Mouse (Mus musculus) limb, embryonic 10.5 days (tissue): ENCODE data around the gene Dnajb7. TPM values are rescaled to one million over a fixed set of nuclear protein-coding genes. Genes with fewer than 3 reads are reported as not detected.
A peak's percentile ranks its signal among the peaks of the same experiment; 100 is the strongest.
"Not testable (repeated sequence)": the region's sequence is repeated elsewhere in the genome, so short reads cannot be mapped to it uniquely, and the experiment has no call there.

ENCODE experiments used
- DNase-seq: peaks from one replicate; pipeline ENCODE4 v3.0.0-alpha.2; 2017; ENCODE audit warnings: low spot score
- H3K27ac ChIP-seq: fragments of 300-500 bp; sonication (generic); 2 replicates; pipeline ENCODE4 v1.5.1; 2016; ENCODE audit warnings: mild to moderate bottlenecking
- H3K27me3 ChIP-seq: fragments of 300-500 bp; sonication (generic); 2 replicates; pipeline ENCODE4 v1.6.1; 2016; ENCODE audit warnings: low read depth, mild to moderate bottlenecking; ENCODE audit not compliant: poor library complexity, severe bottlenecking
- H3K36me3 ChIP-seq: fragments of 300-500 bp; sonication (generic); 2 replicates; pipeline ENCODE4 v1.6.1; 2016; ENCODE audit warnings: mild to moderate bottlenecking, moderate library complexity
- H3K4me1 ChIP-seq: fragments of 300-500 bp; sonication (generic); 2 replicates; pipeline ENCODE4 v1.6.1; 2016
- H3K4me3 ChIP-seq: fragments of 300-500 bp; sonication (generic); 2 replicates; pipeline ENCODE4 v1.5.1; 2016; ENCODE audit warnings: mild to moderate bottlenecking, moderate library complexity
- H3K9me3 ChIP-seq: fragments of 300-500 bp; sonication (generic); replicated peaks from 2 replicates; pipeline ENCODE4 v1.6.1; 2016; ENCODE audit warnings: mild to moderate bottlenecking
- WGBS: fragments of 180-500 bp; shearing (Covaris S2); methylation state at CpG from one replicate; pipeline ENCODE4 v1.1.7; 2016; 5-methylcytosine and 5-hydroxymethylcytosine counted together
- polyA plus RNA-seq: library from polyadenylated mRNA; unstranded; fragments of >200 nt; fragmentation: Nextera tagmentation; extraction: Ambion mirVana; gene quantifications from 2 replicates; pipeline ENCODE4 v1.2.1, GENCODE M21; 2016

The Dnajb7 gene
- 3.0 and 4.0 TPM in 2 replicates for polyA plus RNA-seq

DNA sequence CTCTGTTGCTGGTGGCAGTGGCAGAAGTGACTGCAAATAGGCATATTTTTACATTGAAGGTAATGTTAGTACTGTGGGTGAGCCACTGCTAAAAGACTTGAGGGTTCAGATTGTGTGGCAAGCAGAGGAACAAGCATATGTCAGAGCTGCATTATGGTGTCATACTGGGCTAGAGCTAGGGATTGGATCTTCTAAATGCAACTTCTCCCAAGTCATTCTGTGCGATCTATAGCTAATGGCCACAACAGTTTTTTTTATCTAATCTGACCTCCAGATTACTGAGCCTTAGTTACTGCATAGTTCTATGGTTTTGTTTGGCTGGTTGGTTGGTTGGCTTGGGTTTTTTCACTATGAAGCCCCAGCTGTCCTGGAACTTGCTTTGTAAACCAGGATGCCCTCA lies at the start of gene Dnajb7:
TSS of gene Dnajb7 (minus strand) at position 101 of the 400 bp plus-strand sequence.
- Histone ChIP-seq H3K9me3 (no peaks in the 10 kb centered on the region), H3K27me3 (no peaks in the 10 kb centered on the region), H3K4me1 (no peaks in the 10 kb centered on the region), H3K4me3 (no peak within 1 kb of the TSS), H3K27ac (no peak within 1 kb of the TSS), H3K36me3 (0 out of 2 replicates have a peak, but pooled peaks cover 3% of the 10 kb centered on the region)
- DNase-seq: no peak
- WGBS: 91% methylated on average over 1 of the region's 1 CpGs

DNA sequence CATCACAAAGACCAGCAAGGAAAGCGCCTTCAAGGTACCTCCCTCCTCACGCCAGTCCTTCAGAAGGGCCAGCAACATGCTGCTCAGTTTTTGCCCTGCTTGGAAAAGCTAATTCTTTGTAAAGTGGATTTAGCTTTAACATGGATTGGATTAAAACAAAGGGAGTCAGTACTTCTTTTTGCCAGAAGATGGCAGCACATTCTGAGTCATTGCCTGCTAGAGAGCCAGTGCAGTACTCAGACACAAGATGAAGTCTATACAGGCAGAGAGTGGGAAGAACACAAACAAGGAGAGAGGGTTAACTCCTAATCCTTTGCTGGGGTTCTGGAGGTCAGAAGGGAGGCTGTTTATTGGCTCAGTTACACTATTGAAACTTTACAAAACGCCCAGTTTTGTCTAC lies 40.4 kb upstream of the Dnajb7 start:
- H3K36me3 ChIP-seq: peaks cover 69% of the 10 kb centered on the region
- WGBS: 67% methylated on average over 3 of the region's 3 CpGs

DNA sequence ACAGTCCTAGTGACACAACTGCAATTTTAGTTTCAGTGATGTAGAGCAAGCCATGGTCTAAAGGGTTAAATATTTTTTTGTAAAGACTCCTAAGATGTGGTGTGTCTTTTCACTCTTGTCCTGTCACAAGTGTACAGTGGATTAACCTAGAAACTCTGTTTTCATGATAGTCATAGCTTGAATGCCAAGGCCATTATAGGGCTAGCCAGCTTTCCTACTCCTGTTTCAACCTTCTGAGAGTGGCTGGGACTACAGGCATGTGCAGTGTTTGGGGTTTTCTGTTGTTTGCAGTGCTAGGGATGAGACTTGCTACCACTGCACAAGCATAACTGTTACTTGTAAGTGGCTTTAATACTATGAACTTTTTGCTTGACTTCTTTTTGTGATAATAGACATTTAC lies 31.1 kb upstream of the Dnajb7 start:
- Histone ChIP-seq H3K27ac (no peak overlapping the region), H3K4me1 (no peaks in the 10 kb centered on the region), H3K36me3 (peaks cover 49% of the 10 kb centered on the region), H3K4me3 (no peak overlapping the region), H3K27me3 (no peaks in the 10 kb centered on the region), H3K9me3 (no peaks in the 10 kb centered on the region)
- no peak for DNase-seq

More for the DNA sequence above, 40.4 kb upstream of the Dnajb7 start:
- Histone ChIP-seq H3K9me3 (no peaks in the 10 kb centered on the region), H3K4me3 (no peak overlapping the region), H3K27me3 (no peaks in the 10 kb centered on the region), H3K27ac (no peak overlapping the region), H3K4me1 (no peaks in the 10 kb centered on the region)
- DNase-seq: peak; percentile 42

DNA sequence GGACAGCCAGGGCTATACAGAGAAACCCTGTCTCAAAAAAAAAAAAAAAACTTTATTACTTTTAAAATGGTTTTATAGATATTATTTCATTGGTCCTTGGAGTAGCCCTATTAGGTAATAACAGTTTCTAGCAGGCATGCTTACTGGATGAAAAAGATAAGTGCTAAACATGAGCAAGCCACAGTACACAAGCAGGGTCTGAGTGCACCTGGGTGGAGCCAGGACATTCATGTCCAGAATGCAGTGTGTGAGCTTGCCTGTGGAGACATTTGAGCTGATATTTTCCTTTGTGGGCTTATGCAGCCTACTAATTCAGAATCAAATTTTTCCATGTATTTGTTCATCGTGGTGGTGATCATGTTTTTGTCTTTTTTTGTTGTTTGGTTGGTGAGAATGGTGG lies 30.2 kb upstream of the Dnajb7 start:
- H3K4me3 ChIP-seq: no peak overlapping the region
- H3K27ac ChIP-seq: no peak overlapping the region
- H3K27me3 ChIP-seq: no peaks in the 10 kb centered on the region
- H3K4me1 ChIP-seq: no peaks in the 10 kb centered on the region
- 94% methylated on average over 1 of the region's 1 CpGs for WGBS
- peaks cover 44% of the 10 kb centered on the region for H3K36me3 ChIP-seq
- DNase-seq: no peak
- H3K9me3 ChIP-seq: no peaks in the 10 kb centered on the region

DNA sequence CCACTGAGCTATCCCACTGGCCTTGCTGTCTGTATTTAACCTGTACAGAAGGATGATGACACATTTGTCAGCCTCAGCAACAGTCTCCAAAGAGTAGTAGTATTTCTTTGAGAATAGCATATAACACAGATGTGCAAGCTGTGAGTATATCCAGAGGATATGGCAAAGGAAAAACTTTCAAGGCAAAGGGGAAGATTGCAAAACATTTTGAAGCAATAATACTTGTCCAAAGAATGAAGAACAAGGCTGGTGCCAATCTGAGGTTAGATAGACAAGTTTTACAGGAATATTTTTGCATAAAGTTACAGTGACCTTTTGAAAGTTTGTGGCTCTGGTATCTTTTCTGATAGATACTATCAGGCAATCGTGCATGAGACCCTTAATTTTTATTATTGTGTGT lies 23.1 kb upstream of the Dnajb7 start:
- DNase-seq: no peak
- H3K27me3 ChIP-seq: no peaks in the 10 kb centered on the region
- H3K36me3 ChIP-seq: peaks cover 50% of the 10 kb centered on the region
- 92% methylated on average over 1 of the region's 1 CpGs for WGBS
- H3K27ac ChIP-seq: no peak overlapping the region
- H3K4me1 ChIP-seq: no peaks in the 10 kb centered on the region
- no peak overlapping the region for H3K4me3 ChIP-seq
- no peaks in the 10 kb centered on the region for H3K9me3 ChIP-seq

DNA sequence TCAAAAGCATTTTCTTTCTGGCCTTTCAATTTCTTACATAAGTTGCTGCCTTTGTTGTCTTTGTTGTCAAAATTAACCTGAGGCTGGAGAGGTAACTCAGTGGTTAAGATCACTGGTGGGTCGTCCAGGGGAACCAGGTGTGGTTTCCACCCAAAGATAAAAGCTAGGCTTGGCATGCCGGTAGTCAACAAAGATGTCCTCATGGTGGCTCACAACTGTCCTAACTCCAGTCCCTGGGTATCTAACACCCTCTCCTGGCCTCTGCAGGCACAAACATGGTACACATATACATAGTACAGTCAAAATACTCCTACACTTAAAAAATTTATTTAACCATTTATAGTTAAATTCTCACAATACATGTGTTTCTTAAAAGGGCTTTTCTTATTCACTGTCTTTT lies 19.8 kb upstream of the Dnajb7 start:
- no peak for DNase-seq
- no peak overlapping the region for H3K4me3 ChIP-seq
- H3K27me3 ChIP-seq: no peaks in the 10 kb centered on the region
- no peak overlapping the region for H3K27ac ChIP-seq
- WGBS: 83% methylated on average over 2 of the region's 2 CpGs
- H3K36me3 ChIP-seq: peaks cover 45% of the 10 kb centered on the region
- no peaks in the 10 kb centered on the region for H3K9me3 ChIP-seq
- no peaks in the 10 kb centered on the region for H3K4me1 ChIP-seq

DNA sequence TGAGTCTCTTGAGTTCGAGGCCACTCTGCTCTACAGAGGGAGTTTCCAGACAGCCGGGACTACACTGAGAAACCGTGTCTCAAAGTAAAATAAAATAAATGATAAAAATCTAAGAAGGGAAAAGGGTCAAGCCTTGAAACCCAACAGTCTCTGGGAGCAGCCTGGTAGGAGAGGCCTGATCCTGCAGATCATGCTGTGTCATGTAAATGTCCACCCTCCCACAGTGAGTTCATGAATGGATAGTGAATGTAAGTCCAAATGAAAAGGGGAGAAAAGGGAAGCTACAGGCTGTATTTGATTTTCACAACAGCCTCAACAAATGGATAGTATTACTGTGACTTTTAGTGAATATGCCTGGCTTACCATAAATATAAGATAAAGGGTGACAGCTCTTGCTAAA lies 17.2 kb upstream of the Dnajb7 start:
- no peaks in the 10 kb centered on the region for H3K9me3 ChIP-seq
- H3K27ac ChIP-seq: no peak overlapping the region
- no peak overlapping the region for H3K4me3 ChIP-seq
- peaks cover 22% of the 10 kb centered on the region for H3K36me3 ChIP-seq
- no peak for DNase-seq
- 86% methylated on average over 3 of the region's 3 CpGs for WGBS
- H3K27me3 ChIP-seq: no peaks in the 10 kb centered on the region
- no peaks in the 10 kb centered on the region for H3K4me1 ChIP-seq

DNA sequence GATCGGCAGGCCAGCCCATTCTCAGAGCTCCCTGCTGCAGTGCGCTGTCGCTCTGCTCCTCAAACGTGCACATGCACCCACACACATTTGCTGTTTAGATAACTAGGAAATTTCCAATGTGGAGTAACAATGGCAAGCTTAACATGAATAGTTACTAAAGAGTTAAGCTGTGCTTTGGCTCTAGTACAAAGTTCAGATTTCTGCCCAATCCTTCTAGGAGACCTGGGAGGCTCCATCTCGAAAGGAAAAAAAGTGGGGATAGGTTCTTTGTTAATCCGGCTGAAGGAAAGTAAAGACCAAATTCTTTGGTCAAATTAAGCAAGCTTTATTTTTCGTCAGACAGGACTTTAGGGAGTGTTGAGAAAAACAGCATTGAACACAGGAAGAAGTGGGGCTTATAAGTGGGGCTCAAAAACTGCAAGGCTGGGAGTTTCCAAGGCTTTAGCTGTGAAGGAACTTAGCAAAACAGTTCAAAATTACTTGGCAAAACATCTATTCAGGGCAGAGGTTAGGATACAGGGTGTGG lies 14.1 kb upstream of the Dnajb7 start:
- Histone ChIP-seq H3K9me3 (no peaks in the 10 kb centered on the region), H3K4me1 (peaks cover 6% of the 10 kb centered on the region; the same call in 1 of the 2 replicates), H3K27me3 (no peaks in the 10 kb centered on the region), H3K27ac (no peak overlapping the region), H3K36me3 (peaks cover 19% of the 10 kb centered on the region), H3K4me3 (no peak overlapping the region)
- no peak for DNase-seq
- WGBS: 85% methylated on average over 7 of the region's 7 CpGs

DNA sequence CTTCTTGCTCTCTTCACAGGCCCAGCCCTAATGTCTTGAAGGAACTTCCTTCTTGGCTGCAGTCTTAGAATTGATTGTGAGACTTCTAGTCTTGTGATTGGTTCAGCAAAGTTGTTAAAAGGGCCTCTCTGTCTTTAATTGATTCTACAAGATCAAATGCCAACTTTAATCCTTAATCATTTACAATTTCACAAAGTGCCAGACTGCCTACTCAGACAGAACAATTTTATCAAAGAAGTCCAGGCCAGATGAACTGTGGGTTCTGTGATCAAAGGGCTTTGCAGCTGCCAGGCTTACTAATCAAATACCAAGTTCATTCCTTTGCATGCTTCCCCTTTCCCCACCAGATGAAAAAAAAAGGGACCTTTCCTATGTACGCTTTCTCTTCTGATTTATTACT lies 13.4 kb upstream of the Dnajb7 start:
- no peak for DNase-seq
- Histone ChIP-seq H3K4me3 (no peak overlapping the region), H3K4me1 (peaks cover 10% of the 10 kb centered on the region), H3K36me3 (peaks cover 17% of the 10 kb centered on the region), H3K27ac (no peak overlapping the region), H3K9me3 (no peaks in the 10 kb centered on the region), H3K27me3 (no peaks in the 10 kb centered on the region)
- WGBS: 41% methylated on average over 1 of the region's 1 CpGs

DNA sequence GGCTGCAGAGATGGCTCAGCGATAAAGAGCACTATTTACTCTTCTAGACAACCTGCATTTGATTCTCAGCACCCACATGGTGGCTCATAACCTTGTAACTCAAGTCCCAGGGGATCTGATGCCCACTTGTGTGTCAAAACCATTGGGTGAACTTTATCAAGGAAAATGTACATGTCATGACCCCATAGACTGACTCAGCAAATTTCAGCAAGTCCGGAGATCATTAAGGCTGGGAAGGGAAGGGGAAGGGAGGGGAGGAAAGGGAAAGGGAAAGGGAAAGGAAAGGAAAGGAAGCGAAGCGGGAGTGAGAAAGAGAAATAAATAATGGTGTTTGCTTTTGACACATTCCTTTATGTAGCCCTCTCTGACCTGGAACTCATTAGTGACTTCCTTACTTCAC lies 10.0 kb upstream of the Dnajb7 start:
- 76% methylated on average over 4 of the region's 4 CpGs for WGBS
- Histone ChIP-seq H3K9me3 (no peaks in the 10 kb centered on the region), H3K36me3 (peaks cover 23% of the 10 kb centered on the region), H3K27me3 (no peaks in the 10 kb centered on the region), H3K4me1 (peaks cover 13% of the 10 kb centered on the region), H3K4me3 (no peak overlapping the region), H3K27ac (no peak overlapping the region)
- DNase-seq: no peak

DNA sequence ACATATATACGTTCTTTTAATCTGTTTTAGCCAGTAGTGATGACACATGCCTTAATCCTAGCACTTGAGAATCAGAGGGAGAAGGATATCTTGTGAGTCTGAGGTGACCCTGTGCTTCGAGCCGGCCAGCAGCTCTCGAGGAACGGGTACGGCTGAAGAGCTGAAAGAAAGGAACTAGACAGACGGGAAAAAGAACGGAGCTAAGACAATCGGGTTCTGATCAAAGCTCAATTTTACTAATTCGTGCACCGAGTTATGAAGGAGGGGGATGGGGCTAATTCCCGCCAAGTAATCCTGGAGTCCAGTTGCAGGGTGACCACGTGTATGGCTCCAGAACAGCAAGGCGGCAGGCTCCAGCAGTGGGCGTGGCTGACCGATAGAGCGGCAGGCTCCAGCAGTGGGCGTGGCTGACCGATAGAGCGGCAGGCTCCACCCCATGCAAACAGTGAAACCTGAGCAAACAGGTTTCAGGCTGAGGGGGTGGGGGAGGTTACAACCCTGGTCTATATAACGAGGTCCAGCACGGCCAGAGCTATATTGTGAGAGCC lies 8.7 kb upstream of the Dnajb7 start:
- H3K4me1 ChIP-seq: peaks cover 13% of the 10 kb centered on the region
- DNase-seq: peak; percentile 77
- peaks cover 20% of the 10 kb centered on the region for H3K36me3 ChIP-seq
- not testable (repeated sequence) for H3K9me3 ChIP-seq, H3K27me3 ChIP-seq
- WGBS: 10% methylated on average over 22 of the region's 22 CpGs
- H3K27ac ChIP-seq: peak overlapping the region; percentile 85
- H3K4me3 ChIP-seq: peak overlapping the region; percentile 37

DNA sequence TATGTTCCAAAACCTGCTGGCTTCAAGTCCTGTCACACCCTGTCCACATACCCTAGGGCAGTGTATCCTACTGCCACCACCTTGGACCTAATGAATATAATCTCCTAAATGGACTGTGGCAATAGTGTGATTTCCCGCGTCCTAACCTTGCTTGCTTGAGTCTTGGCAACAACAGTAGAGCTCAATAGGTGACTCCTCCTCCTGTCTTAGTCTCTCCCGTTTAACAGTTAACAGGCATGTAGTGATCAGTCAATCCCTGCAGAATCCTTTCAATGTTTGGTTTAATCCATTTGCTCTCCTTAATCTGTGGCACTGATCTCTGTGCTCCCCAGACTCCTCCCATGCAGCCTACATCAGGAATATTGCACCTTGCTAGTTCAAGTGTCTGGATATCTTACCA lies 3.1 kb downstream of the Dnajb7 start:
- Histone ChIP-seq H3K4me1 (peaks cover 8% of the 10 kb centered on the region; the same call in 1 of the 2 replicates), H3K36me3 (peaks cover 7% of the 10 kb centered on the region; the same call in 1 of the 2 replicates), H3K9me3 (no peaks in the 10 kb centered on the region), H3K4me3 (no peak overlapping the region), H3K27ac (no peak overlapping the region), H3K27me3 (no peaks in the 10 kb centered on the region)
- 87% methylated on average over 3 of the region's 3 CpGs for WGBS
- DNase-seq: no peak

DNA sequence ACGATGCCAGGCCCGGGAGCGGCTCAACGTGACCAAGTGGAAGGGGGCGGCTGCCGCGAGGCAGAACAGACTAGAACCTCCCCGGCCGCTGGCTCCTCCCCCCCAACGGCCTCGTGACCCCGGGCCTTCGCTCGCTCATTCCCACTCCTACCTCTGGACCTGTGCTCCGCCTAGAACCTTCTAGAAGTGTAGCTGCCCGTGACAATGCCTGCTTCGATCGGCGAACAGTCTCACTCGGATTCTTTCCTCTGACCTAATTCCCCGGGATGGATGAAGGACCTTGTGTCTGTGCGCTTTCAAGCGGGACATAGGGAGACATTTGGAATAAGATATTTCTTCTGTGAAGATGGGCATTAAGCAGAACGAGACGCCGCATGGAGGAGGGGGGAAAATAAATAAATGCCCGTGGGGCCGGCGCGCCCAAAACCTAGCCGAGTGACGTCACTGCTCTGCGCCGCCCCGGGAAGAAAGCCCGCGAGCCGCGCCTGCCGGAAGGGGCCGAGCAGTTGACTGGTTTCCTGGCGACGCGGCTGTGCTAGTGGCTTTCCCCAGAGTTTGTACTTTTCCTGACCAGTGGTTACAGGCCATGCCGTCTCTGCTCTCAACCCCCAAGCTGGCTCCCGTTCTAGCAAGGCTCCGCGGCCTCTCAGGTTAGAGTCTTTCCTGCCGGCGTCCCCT lies 8.3 kb downstream of the Dnajb7 start, which contains the start of the genes St13 and Xpnpep3:
TSS of gene St13 (minus strand) at position 440 of the 678 bp plus-strand sequence.
TSS of gene Xpnpep3 (plus strand) at position 501 of the 678 bp plus-strand sequence.
- Histone ChIP-seq H3K4me1 (peaks cover 16% of the 10 kb centered on the region), H3K27me3 (no peaks in the 10 kb centered on the region), H3K27ac (peak within 1 kb of the TSS; percentile 97), H3K36me3 (peaks cover 25% of the 10 kb centered on the region), H3K4me3 (peak within 1 kb of the TSS; percentile 71), H3K9me3 (no peaks in the 10 kb centered on the region)
- WGBS: under 1% methylated on average over 50 of the region's 50 CpGs
- peak; percentile 99 for DNase-seq
